Mouse (Mus musculus) spleen, adult 2 months (tissue): ENCODE measurements around the gene Gtse1. TPM values are rescaled to one million over a fixed set of nuclear protein-coding genes. Genes with fewer than 3 reads are reported as not detected.

Source experiments
- DNase-seq, 2 experiments: peaks; one replicate each; pipeline versions ENCODE4 v3.0.0 to v3.0.0-alpha.2; 2012 to 2021; ENCODE audit warnings: low spot score in 2 of 2, low read depth in 1 of 2
- H3K27ac ChIP-seq: fragments of 200-500 bp; 2 replicates; pipeline ENCODE4 v1.5.1; 2012; ENCODE audit warnings: low read length, inconsistent platforms; ENCODE audit not compliant: insufficient read depth
- H3K27me3 ChIP-seq: fragments of 200-500 bp; 2 replicates; pipeline ENCODE4 v1.6.1; 2012; ENCODE audit warnings: mild to moderate bottlenecking, moderate library complexity, low read length, inconsistent platforms; ENCODE audit not compliant: control insufficient read depth, insufficient read depth
- H3K36me3 ChIP-seq: fragments of 200-500 bp; 2 replicates; pipeline ENCODE4 v1.6.1; 2012; ENCODE audit warnings: mild to moderate bottlenecking, low read length, inconsistent platforms; ENCODE audit not compliant: control insufficient read depth, insufficient read depth
- H3K4me1 ChIP-seq: fragments of 200-500 bp; 2 replicates; pipeline ENCODE4 v1.6.1; 2011; ENCODE audit warnings: inconsistent platforms; ENCODE audit not compliant: control insufficient read depth, insufficient read depth, insufficient read length
- H3K4me3 ChIP-seq: fragments of 200-500 bp; 2 replicates; pipeline ENCODE4 v1.5.1; 2011; ENCODE audit warnings: mild to moderate bottlenecking, inconsistent platforms; ENCODE audit not compliant: insufficient read depth, insufficient read length; ENCODE audit errors: extremely low read depth
- CTCF ChIP-seq: fragments of 200-500 bp; IDR thresholded peaks from 2 replicates; pipeline ENCODE4 v1.5.1; 2011; ENCODE audit warnings: mild to moderate bottlenecking, inconsistent platforms; ENCODE audit not compliant: insufficient read depth, insufficient read length, insufficient replicate concordance; ENCODE audit errors: extremely low read depth
- POLR2A ChIP-seq: fragments of 200-500 bp; IDR thresholded peaks from 2 replicates; pipeline ENCODE4 v1.6.1; 2011; ENCODE audit warnings: low read depth, low read length, inconsistent platforms
- WGBS: fragments of 180-500 bp; shearing (Covaris S2); methylation state at CpG from one replicate; pipeline ENCODE4 v1.1.7; 2018; 5-methylcytosine and 5-hydroxymethylcytosine counted together
- polyA plus RNA-seq: library from polyadenylated mRNA; depleted of rRNA; stranded (reverse); fragments of >200 nt; gene quantifications from 2 replicates; pipeline ENCODE4 v1.2.3, GENCODE M21; 2012; rRNA removed

Gene Gtse1
- polyA plus RNA-seq, 1 experiment: 5.2 TPM

DNA sequence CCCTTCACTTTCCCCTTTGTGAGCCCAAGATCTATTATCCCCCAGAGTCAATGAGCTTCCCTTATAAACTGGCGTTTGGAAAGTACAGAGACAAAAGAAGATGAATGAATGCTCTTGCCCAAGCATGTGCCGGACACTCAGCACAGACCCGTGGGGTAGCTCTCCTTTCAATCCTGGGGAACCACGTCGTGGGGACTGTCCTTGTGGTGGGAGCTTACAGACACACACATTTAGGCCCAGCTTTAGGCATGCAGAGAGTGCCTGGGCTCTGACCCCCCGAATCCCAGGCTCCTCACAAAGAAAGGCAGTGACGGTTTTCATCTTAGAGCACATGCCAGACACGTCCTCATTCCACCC, 60.3 kb downstream of the Gtse1 start:
- DNase-seq: no peak
- WGBS: 91% methylated on average over 8 of the region's 8 CpGs
- Histone ChIP-seq H3K4me3 (no peak overlapping the region), H3K27ac (no peak overlapping the region), H3K36me3 (no peaks in the 10 kb centered on the region), H3K4me1 (no peaks in the 10 kb centered on the region), H3K27me3 (no peaks in the 10 kb centered on the region)
- no peak for TF ChIP-seq POLR2A
- TF ChIP-seq CTCF: no peak

DNA sequence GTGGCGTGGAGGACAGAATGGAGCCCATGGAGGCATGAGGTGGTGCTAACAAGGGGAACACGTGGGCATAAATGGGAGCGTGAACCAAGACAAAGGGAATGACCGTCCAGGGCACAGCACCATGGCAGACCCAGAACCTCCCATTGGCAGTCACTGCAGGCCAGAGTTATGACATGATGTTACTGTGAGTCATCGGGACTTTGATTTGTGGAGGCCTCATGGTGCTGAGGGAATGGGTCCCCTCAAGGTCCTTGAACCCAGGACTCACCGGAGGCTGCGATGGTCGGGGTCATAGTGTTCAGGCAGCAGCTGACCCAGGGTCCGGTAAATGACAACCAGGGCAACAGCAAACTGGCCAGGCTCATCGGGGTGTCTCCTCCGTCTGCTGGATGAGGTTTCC, 62.3 kb downstream of the Gtse1 start:
- Histone ChIP-seq H3K4me3 (no peak overlapping the region), H3K36me3 (no peaks in the 10 kb centered on the region), H3K4me1 (no peaks in the 10 kb centered on the region), H3K27ac (no peak overlapping the region), H3K27me3 (no peaks in the 10 kb centered on the region)
- WGBS: 95% methylated on average over 11 of the region's 11 CpGs
- TF ChIP-seq CTCF (no peak), POLR2A (no peak)
- no peak for DNase-seq

Other genes starting within 250 kb of the Gtse1 start
- 0.06 and 0.14 TPM in 2 replicates for gene Ppara, start 124.8 kb upstream of the Gtse1 start, polyA plus RNA-seq
- gene Cdpf1, start 48.0 kb upstream of the Gtse1 start, polyA plus RNA-seq: 21.8 and 24.3 TPM in 2 replicates
- gene Pkdrej, start 38.0 kb upstream of the Gtse1 start, polyA plus RNA-seq: 0.01 and 0.02 TPM in 2 replicates
- 4.9 and 5.3 TPM in 2 replicates for gene Ttc38, start 27.4 kb upstream of the Gtse1 start, polyA plus RNA-seq
- 20.7 and 29.3 TPM in 2 replicates for gene Trmu, start 19.6 kb downstream of the Gtse1 start, polyA plus RNA-seq
- gene Celsr1, start 174.0 kb downstream of the Gtse1 start, polyA plus RNA-seq: 7.4 and 7.9 TPM in 2 replicates
- gene Gramd4, start 197.9 kb downstream of the Gtse1 start, polyA plus RNA-seq: 36.2 and 43.9 TPM in 2 replicates